ENCODE assay signal across 8 mouse cellular contexts in genomic region chr15:88537190-88537589, GRCm38 (mm10).
DNase-seq lines count a peak whose midpoint lies in the region; ATAC-seq and TF ChIP-seq lines count a peak whose summit lies in the region.

No protein-coding gene starts in this region.

- peak; percentile 61 for DNase-seq in intestine, embryonic 14.5 days (ENCODE audit: low spot score)
- peak; percentile 64 for DNase-seq in adrenal gland, postnatal 14 days
- peak; percentile 42 for DNase-seq in embryonic facial prominence, embryonic 14.5 days (ENCODE audit: low spot score)
- peak; percentile 82 for DNase-seq in left cerebral cortex, postnatal 4 days
- DNase-seq in stomach, postnatal 0 days (ENCODE audit: low spot score), result peak; percentile 36
- no peak for DNase-seq in thymus, adult 2 months

- no peak overlapping the region for H3K9ac ChIP-seq in intestine, embryonic 14.5 days (ENCODE audit: low read length)
- H3K9ac ChIP-seq in intestine, embryonic 15.5 days, result no peak overlapping the region
- no peak overlapping the region for H3K9ac ChIP-seq in embryonic facial prominence, embryonic 14.5 days (ENCODE audit: low read depth, low read length)
- H3K9ac ChIP-seq in stomach, postnatal 0 days (ENCODE audit: low read length), result no peak overlapping the region

- TF ChIP-seq EP300 in stomach, postnatal 0 days (optimal IDR thresholded peaks at IDR 0.05), result no peak

- no peaks in the 10 kb centered on the region for H3K79me2 ChIP-seq in C2C12 (ENCODE audit: control insufficient read depth, insufficient read depth)

- no peaks in the 10 kb centered on the region for H3K36me3 ChIP-seq in intestine, embryonic 14.5 days (ENCODE audit: control insufficient read depth, insufficient read depth, low read length)
- no peaks in the 10 kb centered on the region for H3K36me3 ChIP-seq in intestine, embryonic 15.5 days
- no peaks in the 10 kb centered on the region for H3K36me3 ChIP-seq in C2C12 (ENCODE audit: control insufficient read depth, insufficient read depth)
- no peaks in the 10 kb centered on the region for H3K36me3 ChIP-seq in embryonic facial prominence, embryonic 14.5 days (ENCODE audit: control insufficient read depth, insufficient read depth, low read length)
- no peaks in the 10 kb centered on the region for H3K36me3 ChIP-seq in stomach, postnatal 0 days (ENCODE audit: control insufficient read depth, insufficient read depth, low read length)
- H3K36me3 ChIP-seq in thymus, adult 2 months (ENCODE audit: control insufficient read depth, insufficient read depth, low read length), result no peaks in the 10 kb centered on the region

- TF ChIP-seq CTCF in C2C12 (IDR thresholded peaks at IDR 0.05; ENCODE audit: control insufficient read depth, insufficient read depth, insufficient read length), result peak; percentile 8
- peak; percentile 72 for TF ChIP-seq CTCF in stomach, postnatal 0 days (IDR thresholded peaks at IDR 0.05; ENCODE audit: low read depth)
- TF ChIP-seq CTCF in thymus, adult 2 months (IDR thresholded peaks at IDR 0.05; ENCODE audit: borderline replicate concordance, control insufficient read depth, extremely low read depth, insufficient read depth, low read length, poor library complexity), result no peak

- no peaks in the 10 kb centered on the region for H3K79me3 ChIP-seq in C2C12 (ENCODE audit: low read depth)

- WGBS in intestine, embryonic 14.5 days, result 17% methylated on average over 10 of the region's 10 CpGs
- WGBS in intestine, embryonic 15.5 days, result 14% methylated on average over 10 of the region's 10 CpGs
- 18% methylated on average over 10 of the region's 10 CpGs for WGBS in embryonic facial prominence, embryonic 14.5 days
- WGBS in stomach, postnatal 0 days, result 14% methylated on average over 10 of the region's 10 CpGs
- WGBS in thymus, adult 2 months, result 26% methylated on average over 10 of the region's 10 CpGs

- no peak overlapping the region for H3K4me3 ChIP-seq in intestine, embryonic 14.5 days (ENCODE audit: low read depth, low read length)
- no peak overlapping the region for H3K4me3 ChIP-seq in intestine, embryonic 15.5 days (replicated peaks)
- H3K4me3 ChIP-seq in C2C12 (ENCODE audit: insufficient read depth, poor library complexity, severe bottlenecking), result no peak overlapping the region
- H3K4me3 ChIP-seq in embryonic facial prominence, embryonic 14.5 days (ENCODE audit: low read depth, low read length), result no peak overlapping the region
- no peak overlapping the region for H3K4me3 ChIP-seq in stomach, postnatal 0 days (ENCODE audit: low read depth, low read length)
- no peak overlapping the region for H3K4me3 ChIP-seq in thymus, adult 2 months (ENCODE audit: control insufficient read depth, insufficient read depth, low read length)

- no peak overlapping the region for H3K27ac ChIP-seq in intestine, embryonic 14.5 days (ENCODE audit: low read depth)
- no peak overlapping the region for H3K27ac ChIP-seq in intestine, embryonic 15.5 days
- no peak overlapping the region for H3K27ac ChIP-seq in embryonic facial prominence, embryonic 14.5 days (replicated peaks; ENCODE audit: low read depth, low read length)
- no peak overlapping the region for H3K27ac ChIP-seq in stomach, postnatal 0 days (replicated peaks)
- no peak overlapping the region for H3K27ac ChIP-seq in thymus, adult 2 months (ENCODE audit: control insufficient read depth, insufficient read depth, low read length)

- no peak overlapping the region for H3ac ChIP-seq in C2C12 (ENCODE audit: control insufficient read depth, insufficient read length, low read depth)

- no peak overlapping the region for H3K4me2 ChIP-seq in intestine, embryonic 14.5 days (ENCODE audit: low read length)
- H3K4me2 ChIP-seq in intestine, embryonic 15.5 days (replicated peaks), result no peak overlapping the region
- no peak overlapping the region for H3K4me2 ChIP-seq in embryonic facial prominence, embryonic 14.5 days (ENCODE audit: low read depth, low read length)
- no peak overlapping the region for H3K4me2 ChIP-seq in stomach, postnatal 0 days (replicated peaks; ENCODE audit: low read depth)

- intact Hi-C loops in left cerebral cortex, postnatal 4 days (cut with DNase I), result no loop called here

- TF ChIP-seq POLR2A in thymus, adult 2 months (IDR thresholded peaks at IDR 0.05; ENCODE audit: control insufficient read depth, extremely low read depth, insufficient read depth, low read length, poor library complexity), result no peak

- no peak for ATAC-seq in intestine, embryonic 14.5 days (replicated peaks; ENCODE audit: low FRiP score, low TSS enrichment, low read depth)
- ATAC-seq in intestine, embryonic 15.5 days, result no peak
- ATAC-seq in embryonic facial prominence, embryonic 14.5 days (ENCODE audit: low read depth), result no peak
- ATAC-seq in stomach, postnatal 0 days (ENCODE audit: low FRiP score, low TSS enrichment), result no peak

- H3K9me3 ChIP-seq in intestine, embryonic 14.5 days (ENCODE audit: control insufficient read depth, low read length), result no peaks in the 10 kb centered on the region
- H3K9me3 ChIP-seq in intestine, embryonic 15.5 days, result no peaks in the 10 kb centered on the region
- H3K9me3 ChIP-seq in embryonic facial prominence, embryonic 14.5 days (ENCODE audit: control insufficient read depth, low read length), result no peaks in the 10 kb centered on the region
- no peaks in the 10 kb centered on the region for H3K9me3 ChIP-seq in stomach, postnatal 0 days (ENCODE audit: control insufficient read depth, low read length)

- no peaks in the 10 kb centered on the region for H3K27me3 ChIP-seq in intestine, embryonic 14.5 days (replicated peaks; ENCODE audit: control insufficient read depth, insufficient read depth, low read length)
- H3K27me3 ChIP-seq in intestine, embryonic 15.5 days (replicated peaks), result no peaks in the 10 kb centered on the region
- no peaks in the 10 kb centered on the region for H3K27me3 ChIP-seq in C2C12 (ENCODE audit: control insufficient read depth, insufficient read depth, insufficient read length)
- no peaks in the 10 kb centered on the region for H3K27me3 ChIP-seq in embryonic facial prominence, embryonic 14.5 days (replicated peaks; ENCODE audit: control insufficient read depth, insufficient read depth, low read length)
- no peaks in the 10 kb centered on the region for H3K27me3 ChIP-seq in stomach, postnatal 0 days (ENCODE audit: control insufficient read depth, insufficient read depth, low read length)
- no peaks in the 10 kb centered on the region for H3K27me3 ChIP-seq in thymus, adult 2 months (ENCODE audit: control insufficient read depth, insufficient read depth, low read length)

- no peaks in the 10 kb centered on the region for H3K4me1 ChIP-seq in intestine, embryonic 14.5 days (replicated peaks; ENCODE audit: control insufficient read depth, insufficient read depth, low read length)
- H3K4me1 ChIP-seq in intestine, embryonic 15.5 days (replicated peaks), result no peaks in the 10 kb centered on the region
- no peaks in the 10 kb centered on the region for H3K4me1 ChIP-seq in embryonic facial prominence, embryonic 14.5 days (ENCODE audit: control insufficient read depth, insufficient read depth, low read length)
- H3K4me1 ChIP-seq in stomach, postnatal 0 days (replicated peaks; ENCODE audit: control insufficient read depth, insufficient read depth), result no peaks in the 10 kb centered on the region
- no peaks in the 10 kb centered on the region for H3K4me1 ChIP-seq in thymus, adult 2 months (replicated peaks; ENCODE audit: control insufficient read depth, insufficient read depth, low read length)

TF ChIP-seq in C2C12, 6 proteins besides CTCF, POLR2A, EP300 and RAD21:
- no peak for TF ChIP-seq MYOD1 (IDR thresholded peaks at IDR 0.05; ENCODE audit: control insufficient read depth, insufficient read length, low read depth)
- TF ChIP-seq USF1 (IDR thresholded peaks at IDR 0.05; ENCODE audit: low read depth), result no peak
- TF ChIP-seq CEBPB (IDR thresholded peaks at IDR 0.05; ENCODE audit: low read depth), result no peak
- no peak for TF ChIP-seq MYOG (IDR thresholded peaks at IDR 0.05; ENCODE audit: control insufficient read depth, extremely low read depth, insufficient read length)
- no peak for TF ChIP-seq FOSL1 (IDR thresholded peaks at IDR 0.05; ENCODE audit: insufficient read depth, low read length, poor library complexity, severe bottlenecking)
- TF ChIP-seq MAX (IDR thresholded peaks at IDR 0.05), result no peak
